Mouse (Mus musculus): ENCODE results near the gene Gm13691.

GRCm38 (mm10) chr2:84025217-84025616 is 34.9 kb downstream of the Gm13691 start:
- TF ChIP-seq CTCF (IDR thresholded peaks at IDR 0.05; ENCODE audit: extremely low read depth, insufficient read depth, low read length), result no peak
- no peak for TF ChIP-seq POLR2A (IDR thresholded peaks at IDR 0.05; ENCODE audit: extremely low read depth, insufficient read depth, low read length)

Measured in cortical plate, adult 2 months (tissue).